Comparison of ENCODE assay signal across 8 mouse cellular contexts in genomic region chr10:93309934-93310621, GRCm38 (mm10). TPM values are rescaled to one million over a fixed set of nuclear protein-coding genes. Genes with fewer than 3 reads are reported as not detected.
DNase-seq lines count a peak whose midpoint lies in the region; ATAC-seq and TF ChIP-seq lines count a peak whose summit lies in the region.

No protein-coding gene starts in this region.

- H3K9me3 ChIP-seq in heart, postnatal 0 days (replicated peaks; ENCODE audit: control insufficient read depth, low read length): no peaks in the 10 kb centered on the region
- H3K9me3 ChIP-seq in limb, embryonic 13.5 days: no peaks in the 10 kb centered on the region
- H3K9me3 ChIP-seq in midbrain, postnatal 0 days (ENCODE audit: low read length): no peaks in the 10 kb centered on the region

- H3K36me3 ChIP-seq in heart, postnatal 0 days (replicated peaks; ENCODE audit: control insufficient read depth, insufficient read depth, low read length): no peaks in the 10 kb centered on the region
- no peaks in the 10 kb centered on the region for H3K36me3 ChIP-seq in limb, embryonic 13.5 days
- H3K36me3 ChIP-seq in midbrain, postnatal 0 days (ENCODE audit: insufficient read depth, low read length): no peaks in the 10 kb centered on the region
- no peaks in the 10 kb centered on the region for H3K36me3 ChIP-seq in thymus, adult 2 months (ENCODE audit: control insufficient read depth, insufficient read depth, low read length)

- peak overlapping the region; percentile 95 for H3K9ac ChIP-seq in heart, postnatal 0 days (replicated peaks; ENCODE audit: low read depth, low read length)
- peak overlapping the region; percentile 98 for H3K9ac ChIP-seq in limb, embryonic 13.5 days
- peak overlapping the region; percentile 64 for H3K9ac ChIP-seq in midbrain, postnatal 0 days (replicated peaks; ENCODE audit: low read length, poor library complexity, severe bottlenecking)

- peak overlapping the region; percentile 97 for H3K27ac ChIP-seq in heart, postnatal 0 days (ENCODE audit: low read depth)
- H3K27ac ChIP-seq in limb, embryonic 13.5 days: peak overlapping the region; percentile 99
- peak overlapping the region; percentile 57; the same call in 1 of the 2 replicates for H3K27ac ChIP-seq in midbrain, postnatal 0 days (ENCODE audit: low read depth, low read length)
- H3K27ac ChIP-seq in thymus, adult 2 months (ENCODE audit: control insufficient read depth, insufficient read depth, low read length): peak overlapping the region; percentile 85

- DNase-seq in 3134 (ENCODE audit: extremely low read depth, insufficient read length, low spot score): peak; percentile 73
- DNase-seq in embryo, embryonic 9.5 days (ENCODE audit: extremely low spot score): peak; percentile 75
- DNase-seq in heart, postnatal 0 days (ENCODE audit: low spot score): no peak
- DNase-seq in midbrain, postnatal 0 days (ENCODE audit: low spot score): no peak
- peak; percentile 79 for DNase-seq in thymus, adult 2 months
- no peak for DNase-seq in frontal cortex, postnatal 14 days (ENCODE audit: low spot score in 2 of 2)

- peak; percentile 40 for ATAC-seq in CD4-positive, CD25-positive, alpha-beta regulatory T cell, adult 4 months
- 0 out of 2 replicates have a peak, but pooled peaks have one; percentile 22 for ATAC-seq in heart, postnatal 0 days (ENCODE audit: insufficient read depth, low read depth)
- peak; percentile 43; the same call in 1 of the 2 replicates for ATAC-seq in limb, embryonic 13.5 days (ENCODE audit: low FRiP score, low read depth)
- ATAC-seq in midbrain, postnatal 0 days (ENCODE audit: low FRiP score): no peak

- 0 out of 2 replicates have a peak, but pooled peaks have one; percentile 31 for TF ChIP-seq POLR2A in thymus, adult 2 months (IDR thresholded peaks at IDR 0.05; ENCODE audit: control insufficient read depth, extremely low read depth, insufficient read depth, low read length, poor library complexity)

- H3K4me1 ChIP-seq in heart, postnatal 0 days (ENCODE audit: control insufficient read depth, insufficient read depth): no peaks in the 10 kb centered on the region
- H3K4me1 ChIP-seq in limb, embryonic 13.5 days: peaks cover 47% of the 10 kb centered on the region
- no peaks in the 10 kb centered on the region; the same call in 1 of the 2 replicates for H3K4me1 ChIP-seq in midbrain, postnatal 0 days (ENCODE audit: insufficient read depth, low read length)
- peaks cover 14% of the 10 kb centered on the region for H3K4me1 ChIP-seq in thymus, adult 2 months (replicated peaks; ENCODE audit: control insufficient read depth, insufficient read depth, low read length)

- H3K4me3 ChIP-seq in heart, postnatal 0 days (ENCODE audit: low read depth, low read length): peak overlapping the region; percentile 91
- H3K4me3 ChIP-seq in limb, embryonic 13.5 days: peak overlapping the region; percentile 90
- peak overlapping the region; percentile 52 for H3K4me3 ChIP-seq in midbrain, postnatal 0 days (ENCODE audit: low read depth, low read length)
- peak overlapping the region; percentile 96 for H3K4me3 ChIP-seq in thymus, adult 2 months (ENCODE audit: control insufficient read depth, insufficient read depth, low read length)

- 0 out of 2 replicates have a peak, but pooled peaks cover 3% of the 10 kb centered on the region for H3K27me3 ChIP-seq in heart, postnatal 0 days (ENCODE audit: control insufficient read depth, insufficient read depth, low read length)
- H3K27me3 ChIP-seq in limb, embryonic 13.5 days: no peaks in the 10 kb centered on the region
- H3K27me3 ChIP-seq in midbrain, postnatal 0 days (ENCODE audit: insufficient read depth, low read length): no peaks in the 10 kb centered on the region
- no peaks in the 10 kb centered on the region for H3K27me3 ChIP-seq in thymus, adult 2 months (ENCODE audit: control insufficient read depth, insufficient read depth, low read length)

- under 1% methylated on average over 43 of the region's 43 CpGs for WGBS in heart, postnatal 0 days
- under 1% methylated on average over 43 of the region's 43 CpGs for WGBS in limb, embryonic 13.5 days
- 0% methylated on average over 42 of the region's 43 CpGs for WGBS in midbrain, postnatal 0 days
- WGBS in thymus, adult 2 months: 1% methylated on average over 43 of the region's 43 CpGs

- TF ChIP-seq EP300 in heart, postnatal 0 days (IDR thresholded peaks at IDR 0.05; ENCODE audit: low read depth): no peak

- peak overlapping the region; percentile 91 for H3K4me2 ChIP-seq in heart, postnatal 0 days (ENCODE audit: low read depth, low read length)
- H3K4me2 ChIP-seq in limb, embryonic 13.5 days (replicated peaks): peak overlapping the region; percentile 77
- peak overlapping the region; percentile 100 for H3K4me2 ChIP-seq in midbrain, postnatal 0 days (ENCODE audit: low read depth, low read length, poor library complexity, severe bottlenecking)

- TF ChIP-seq CTCF in heart, postnatal 0 days (IDR thresholded peaks at IDR 0.05; ENCODE audit: low read depth): no peak
- TF ChIP-seq CTCF in midbrain, postnatal 0 days (IDR thresholded peaks at IDR 0.05): no peak
- no peak for TF ChIP-seq CTCF in thymus, adult 2 months (IDR thresholded peaks at IDR 0.05; ENCODE audit: borderline replicate concordance, control insufficient read depth, extremely low read depth, insufficient read depth, low read length, poor library complexity)

RNA-seq across cellular contexts. Expression of gene Elk3, which starts 0.9 kb away (rescaled TPM):
- 10 to 100 TPM; 26.0 to 26.3 TPM for polyA plus RNA-seq in CD4-positive, CD25-positive, alpha-beta regulatory T cell, adult 4 months (2017; shearing (Covaris generic))
- total RNA-seq in heart, postnatal 0 days (2014; rRNA removed; ENCODE audit: low replicate concordance): 45.0 and 47.3 TPM in 2 replicates
- polyA plus RNA-seq in heart, postnatal 0 days (2015; fragmentation: Nextera tagmentation; extraction: Ambion mirVana): 31.0 and 34.4 TPM in 2 replicates
- polyA plus RNA-seq in limb, embryonic 13.5 days (2015; fragmentation: Nextera tagmentation; extraction: Ambion mirVana): 48.6 and 49.2 TPM in 2 replicates
- total RNA-seq in midbrain, postnatal 0 days (2014; rRNA removed): 6.9 and 8.1 TPM in 2 replicates
- 6.2 and 6.9 TPM in 2 replicates for polyA plus RNA-seq in midbrain, postnatal 0 days (2015; fragmentation: Nextera tagmentation; extraction: Ambion mirVana)
- 47.2 and 62.7 TPM in 2 replicates for polyA plus RNA-seq in thymus, adult 2 months (2012; rRNA removed)

Comparison
In these comparisons a context has a peak if more than half of its experiments do, and no peak if none do; other contexts are left out.
1. DNase-seq: peak in 3134 (single experiment), embryo, embryonic 9.5 days (single experiment) and thymus, adult 2 months (single experiment); none in heart, postnatal 0 days (single experiment), midbrain, postnatal 0 days (single experiment) and frontal cortex, postnatal 14 days (0 of 2).
2. Peak in every context shown above with its lines, with median percentiles within 50 percentile points of each other: H3K27ac ChIP-seq, H3K4me2 ChIP-seq, H3K4me3 ChIP-seq and H3K9ac ChIP-seq.